Mouse (Mus musculus) olfactory bulb, adult 2 months (tissue): Measurements from ENCODE around the gene Atp13a2. TPM values are rescaled to one million over a fixed set of nuclear protein-coding genes. Genes with fewer than 3 reads are reported as not detected.
A peak's percentile ranks its signal among the peaks of the same experiment; 100 is the strongest.

ENCODE experiments used
- H3K27ac ChIP-seq: fragments of 200-500 bp; 2 replicates; pipeline ENCODE4 v1.5.1; 2012; ENCODE audit warnings: low read depth, low read length; ENCODE audit not compliant: insufficient read depth
- H3K4me1 ChIP-seq: fragments of 200-500 bp; 2 replicates; pipeline ENCODE4 v1.6.1; 2012; ENCODE audit warnings: low read length; ENCODE audit not compliant: control insufficient read depth, insufficient read depth
- H3K4me3 ChIP-seq: fragments of 200-500 bp; 2 replicates; pipeline ENCODE4 v1.5.1; 2012; ENCODE audit warnings: mild to moderate bottlenecking, low read depth, low read length, moderate library complexity; ENCODE audit not compliant: insufficient read depth
- CTCF ChIP-seq: fragments of 200-500 bp; IDR thresholded peaks from 2 replicates; pipeline ENCODE4 v1.5.1; 2012; ENCODE audit warnings: low read depth, mild to moderate bottlenecking, low read length, moderate library complexity; ENCODE audit not compliant: insufficient read depth
- POLR2A ChIP-seq: fragments of 200-500 bp; IDR thresholded peaks from 2 replicates; pipeline ENCODE4 v1.6.1; 2012; ENCODE audit warnings: mild to moderate bottlenecking, low read depth, low read length, moderate library complexity; ENCODE audit not compliant: insufficient read depth
- WGBS: fragments of 180-500 bp; shearing (Covaris S2); methylation state at CpG from one replicate; pipeline ENCODE4 v1.1.7; 2018; 5-methylcytosine and 5-hydroxymethylcytosine counted together
- polyA plus RNA-seq: library from polyadenylated mRNA; stranded (reverse); fragments of >200 nt; gene quantifications from 2 replicates; pipeline ENCODE4 v1.2.4, GENCODE M21; 2012; ENCODE audit warnings: low replicate concordance; ENCODE audit not compliant: missing spikeins, insufficient read depth, insufficient read length

Gene Atp13a2
- polyA plus RNA-seq, 1 experiment = not detected

DNA sequence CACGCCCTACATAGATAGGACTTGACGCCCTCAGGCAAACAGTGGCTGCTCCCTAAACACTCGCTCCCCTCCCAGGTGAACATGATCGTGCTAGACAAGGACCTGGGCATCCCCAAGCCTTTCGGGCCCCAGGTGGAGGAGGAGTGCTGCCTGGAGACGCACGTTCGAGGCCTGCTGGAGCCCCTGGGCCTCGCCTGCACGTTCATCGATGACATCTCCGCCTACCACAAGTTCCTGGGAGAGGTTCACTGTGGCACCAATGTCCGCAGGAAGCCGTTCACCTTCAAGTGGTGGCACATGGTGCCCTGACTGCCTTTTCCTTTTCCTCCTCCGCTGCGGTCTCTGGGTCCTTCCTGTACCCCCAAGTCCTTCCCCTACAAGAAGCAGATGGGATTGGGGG, 37.1 kb upstream of the Atp13a2 start:
- Histone ChIP-seq H3K4me3 (no peak overlapping the region), H3K27ac (no peak overlapping the region), H3K4me1 (peaks cover 14% of the 10 kb centered on the region)
- no peak for TF ChIP-seq CTCF
- TF ChIP-seq POLR2A = no peak
- WGBS = 91% methylated on average over 16 of the region's 16 CpGs

DNA sequence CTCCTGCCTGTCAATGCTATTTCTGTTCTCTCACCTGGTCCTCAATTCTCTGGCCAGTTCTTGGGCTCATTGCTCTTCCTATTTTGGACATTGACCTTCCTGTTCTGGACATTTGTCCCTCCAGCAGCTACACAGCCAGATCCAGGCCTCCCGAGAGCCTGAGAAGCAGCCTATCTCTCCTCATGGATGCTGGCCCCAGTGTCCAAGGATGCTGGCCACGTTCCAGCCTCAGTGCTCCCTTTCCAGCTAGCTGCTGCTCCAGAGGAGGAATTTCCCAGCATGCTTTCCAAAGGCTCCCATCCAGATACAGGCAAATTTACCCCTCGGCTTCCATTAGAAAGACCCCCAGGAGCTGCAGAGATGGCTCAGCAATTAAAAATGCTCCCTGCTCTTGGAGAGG, 36.1 kb upstream of the Atp13a2 start:
- TF ChIP-seq POLR2A = no peak
- TF ChIP-seq CTCF = no peak
- 52% methylated on average over 3 of the region's 3 CpGs for WGBS
- Histone ChIP-seq H3K27ac (no peak overlapping the region), H3K4me1 (peaks cover 14% of the 10 kb centered on the region), H3K4me3 (no peak overlapping the region)

GRCm38 (mm10) chr4:140951861-140952641, 34.6 kb upstream of the Atp13a2 start:
- TF ChIP-seq CTCF = no peak
- TF ChIP-seq POLR2A = no peak
- Histone ChIP-seq H3K4me1 (peaks cover 21% of the 10 kb centered on the region), H3K4me3 (no peak overlapping the region), H3K27ac (no peak overlapping the region)
- 76% methylated on average over 18 of the region's 18 CpGs for WGBS

DNA sequence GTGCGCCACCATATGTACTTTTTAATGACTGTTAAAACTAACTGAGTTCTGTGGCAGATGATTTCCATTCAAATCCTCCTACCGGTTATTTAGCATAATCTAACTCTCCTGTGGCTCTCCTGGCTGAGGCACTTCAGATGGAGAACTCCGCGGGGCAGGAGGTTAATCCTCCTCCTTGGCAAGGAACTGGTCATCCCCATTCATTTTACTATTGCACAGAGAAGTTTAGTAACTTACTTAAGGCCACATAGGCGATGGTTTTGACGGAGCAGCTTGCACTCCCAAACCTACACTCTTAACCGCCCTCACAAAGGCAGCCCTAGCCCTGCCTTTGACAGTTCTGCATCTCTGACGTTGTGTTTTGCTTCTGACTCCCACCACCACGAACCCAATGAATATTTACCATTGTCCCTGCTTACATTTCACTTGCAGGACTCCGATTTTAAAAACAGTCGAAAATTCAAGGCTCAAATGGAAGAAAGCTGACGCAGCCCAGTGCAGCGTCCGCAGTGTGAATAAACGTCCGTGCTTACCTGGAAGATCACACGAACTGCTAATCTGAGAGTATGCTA, 29.5 kb upstream of the Atp13a2 start:
- H3K27ac ChIP-seq = peak overlapping the region; percentile 95
- H3K4me3 ChIP-seq = peak overlapping the region; percentile 62
- 6% methylated on average over 17 of the region's 17 CpGs for WGBS
- TF ChIP-seq POLR2A = no peak
- no peak for TF ChIP-seq CTCF
- peaks cover 30% of the 10 kb centered on the region for H3K4me1 ChIP-seq

- WGBS = under 1% methylated on average over 13 of the region's 13 CpGs
- TF ChIP-seq POLR2A = no peak
- TF ChIP-seq CTCF = peak; percentile 92
- peaks cover 30% of the 10 kb centered on the region for H3K4me1 ChIP-seq
- peak overlapping the region; percentile 62 for H3K4me3 ChIP-seq
- peak overlapping the region; percentile 95 for H3K27ac ChIP-seq
Observed at GRCm38 (mm10) chr4:140957725-140958124, 28.9 kb upstream of the Atp13a2 start.

DNA sequence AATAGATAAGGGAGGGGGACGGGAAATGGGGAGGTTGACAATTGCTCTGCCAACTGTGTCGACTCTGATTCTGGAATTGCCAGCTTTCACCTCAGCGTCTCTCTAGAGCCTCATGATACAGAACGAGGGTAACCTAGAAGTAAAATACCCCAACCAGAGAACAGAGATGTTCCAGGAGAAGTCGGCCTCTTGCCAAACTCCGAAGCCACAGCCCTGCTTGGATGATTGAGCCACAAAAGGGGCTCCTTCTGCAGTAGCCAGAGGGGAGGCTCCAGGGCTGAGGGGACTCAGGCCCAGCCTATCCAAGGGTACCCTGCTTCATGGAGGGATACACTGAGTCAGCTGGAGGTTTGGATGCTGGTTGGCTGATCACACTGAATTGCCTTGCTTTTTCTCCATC, 28.4 kb upstream of the Atp13a2 start:
- H3K4me3 ChIP-seq = no peak overlapping the region
- 35% methylated on average over 6 of the region's 6 CpGs for WGBS
- no peak for TF ChIP-seq POLR2A
- TF ChIP-seq CTCF = no peak
- H3K27ac ChIP-seq = peak overlapping the region; percentile 65
- H3K4me1 ChIP-seq = peaks cover 35% of the 10 kb centered on the region

DNA sequence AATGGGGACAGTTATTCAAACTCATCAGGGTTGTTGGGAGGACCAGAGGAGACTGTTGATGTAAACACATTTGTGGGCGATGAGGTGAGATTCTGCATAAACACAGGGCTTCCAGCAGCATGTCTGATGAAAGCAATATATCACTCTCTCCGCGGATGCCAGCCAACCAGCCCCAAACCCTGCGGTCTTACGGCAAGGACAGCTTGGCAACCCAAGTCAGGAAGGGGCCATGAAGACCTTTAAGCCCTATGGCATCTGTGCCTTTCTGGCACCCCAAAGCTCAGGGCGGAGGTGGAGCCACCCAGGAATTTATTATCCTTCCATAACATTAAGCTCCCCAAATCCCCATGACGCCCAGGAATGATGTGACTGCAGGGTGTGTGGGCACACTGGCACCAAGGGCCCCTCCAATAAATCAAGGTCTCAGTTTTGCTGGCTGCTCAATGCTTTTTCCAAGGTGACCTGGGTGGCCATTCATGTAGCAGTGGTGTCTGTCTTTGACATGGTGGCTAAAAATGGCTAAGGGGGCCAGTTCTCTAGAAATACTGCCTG, 27.5 kb upstream of the Atp13a2 start:
- TF ChIP-seq POLR2A (no peak), CTCF (no peak)
- 89% methylated on average over 7 of the region's 7 CpGs for WGBS

DNA sequence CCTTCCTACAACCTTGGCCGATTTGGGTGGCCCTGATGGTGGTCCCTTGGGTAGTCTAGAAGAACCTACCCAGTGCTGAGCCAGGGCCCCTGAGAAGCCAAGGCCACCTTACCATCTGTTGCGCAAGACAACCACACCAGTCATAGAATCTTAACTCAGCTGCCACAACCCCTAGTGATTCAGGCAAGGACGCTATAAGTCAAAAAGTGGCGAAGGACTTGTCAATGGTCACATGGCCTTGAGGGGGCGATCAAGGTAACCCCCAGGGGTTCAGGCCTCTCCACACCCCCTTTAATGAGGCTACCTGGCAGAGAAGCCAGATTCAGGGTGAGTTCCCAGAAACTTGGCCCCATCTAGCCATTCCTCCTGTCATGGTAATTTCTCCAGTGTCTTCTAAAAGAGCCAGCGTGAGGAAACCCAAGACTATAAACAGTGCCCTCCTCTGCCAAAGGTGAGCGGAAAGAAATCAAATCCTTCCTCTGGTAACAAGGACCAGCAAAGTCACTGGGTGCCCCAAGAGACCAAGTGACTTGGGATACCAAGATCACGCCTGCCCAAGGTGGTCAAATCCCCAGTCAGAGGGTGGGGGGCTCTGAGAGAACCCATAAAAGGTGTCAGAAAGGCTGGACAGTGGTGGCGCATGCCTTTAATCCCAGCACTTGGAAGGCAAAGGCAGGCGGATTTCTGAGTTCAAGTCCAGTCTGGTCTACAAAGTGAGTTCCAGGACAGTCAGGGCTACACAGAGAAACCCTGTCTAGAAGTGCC, 26.8 kb upstream of the Atp13a2 start:
- H3K4me3 ChIP-seq = no peak overlapping the region
- H3K27ac ChIP-seq = 0 out of 2 replicates have a peak overlapping the region, but pooled peaks have one; percentile 3
- 86% methylated on average over 10 of the region's 10 CpGs for WGBS
- peaks cover 45% of the 10 kb centered on the region for H3K4me1 ChIP-seq
- TF ChIP-seq CTCF (no peak), POLR2A (no peak)

More for the DNA sequence above, 27.5 kb upstream of the Atp13a2 start:
- H3K27ac ChIP-seq = 0 out of 2 replicates have a peak overlapping the region, but pooled peaks have one; percentile 3
- peaks cover 40% of the 10 kb centered on the region for H3K4me1 ChIP-seq
- H3K4me3 ChIP-seq = no peak overlapping the region

DNA sequence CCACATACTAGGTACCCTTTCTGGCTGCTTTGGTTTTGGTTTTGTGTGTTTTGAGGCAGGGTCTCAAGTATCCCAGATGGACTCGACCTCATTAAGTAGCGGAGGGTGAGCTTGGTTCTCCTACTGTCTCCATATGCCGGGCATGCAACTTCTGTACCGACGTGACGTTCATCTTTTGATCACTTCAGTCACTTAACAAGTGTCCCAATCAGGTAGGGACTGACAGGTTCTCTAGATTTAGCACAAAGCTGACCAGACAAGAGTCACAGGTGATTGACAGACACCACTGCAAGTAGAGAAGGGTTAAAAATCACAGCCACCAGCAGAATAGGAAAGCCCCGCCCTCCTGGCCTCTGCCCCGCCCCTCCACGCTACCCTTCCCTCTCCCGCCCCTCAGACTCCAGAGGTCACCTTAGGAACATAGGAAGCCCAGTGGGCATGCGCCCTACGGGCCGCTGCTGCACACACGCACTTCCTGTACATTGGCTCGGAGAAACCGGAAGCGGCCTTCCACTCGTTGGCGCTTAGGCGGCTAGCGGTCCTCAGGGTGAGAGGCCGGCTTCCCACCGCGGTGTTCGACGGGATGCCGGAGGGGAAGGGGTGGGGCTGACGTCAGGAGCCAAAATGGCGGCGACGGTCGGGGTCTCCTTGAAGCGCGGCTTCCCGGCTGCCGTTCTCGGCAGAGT, 25.7 kb upstream of the Atp13a2 start, which contains the start of gene Sdhb:
Gene Sdhb (plus strand): TSS at position 423 of the 686 bp plus-strand sequence.
- 2% methylated on average over 36 of the region's 37 CpGs for WGBS
- TF ChIP-seq CTCF = no peak
- peak; percentile 60 for TF ChIP-seq POLR2A
- H3K4me3 ChIP-seq = peak within 1 kb of the TSS; percentile 64
- H3K27ac ChIP-seq = peak within 1 kb of the TSS; percentile 94
- peaks cover 44% of the 10 kb centered on the region for H3K4me1 ChIP-seq
